In genomic region chr10:121129000-121129925, GRCm38 (mm10) we compare ENCODE assay signal across 8 mouse cellular contexts.
DNase-seq lines count a peak whose midpoint lies in the region; ATAC-seq lines count a peak whose summit lies in the region.

No protein-coding gene starts in this region.

- H3K4me3 ChIP-seq in hindbrain, embryonic 14.5 days (replicated peaks; ENCODE audit: low read length) = no peak overlapping the region
- H3K4me3 ChIP-seq in hindbrain, embryonic 10.5 days = no peak overlapping the region
- no peak overlapping the region for H3K4me3 ChIP-seq in embryonic facial prominence, embryonic 11.5 days (ENCODE audit: low read depth, low read length)

- no peaks in the 10 kb centered on the region for H3K4me1 ChIP-seq in hindbrain, embryonic 14.5 days (replicated peaks; ENCODE audit: control insufficient read depth, insufficient read depth, low read length)
- H3K4me1 ChIP-seq in hindbrain, embryonic 10.5 days (replicated peaks) = peaks cover 4% of the 10 kb centered on the region; the same call in 1 of the 2 replicates
- H3K4me1 ChIP-seq in embryonic facial prominence, embryonic 11.5 days (ENCODE audit: control insufficient read depth, insufficient read depth, low read length) = no peaks in the 10 kb centered on the region

- no peak overlapping the region for H3K4me2 ChIP-seq in hindbrain, embryonic 14.5 days (replicated peaks)
- H3K4me2 ChIP-seq in embryonic facial prominence, embryonic 11.5 days (ENCODE audit: low read depth, low read length) = no peak overlapping the region

- no peak overlapping the region for H3K9ac ChIP-seq in hindbrain, embryonic 14.5 days
- H3K9ac ChIP-seq in embryonic facial prominence, embryonic 11.5 days (replicated peaks; ENCODE audit: low read length) = peak overlapping the region; percentile 22; the same call in 1 of the 2 replicates

- DNase-seq in hindbrain, embryonic 14.5 days (ENCODE audit: low spot score) = peak; percentile 52
- DNase-seq in hindbrain, embryonic 10.5 days (ENCODE audit: low spot score) = no peak
- DNase-seq in Muller cell, postnatal 12 days (ENCODE audit: inconsistent ontology term) = peak; percentile 63
- peak; percentile 22 for DNase-seq in embryonic facial prominence, embryonic 11.5 days (ENCODE audit: low spot score)
- peak; percentile 37 for DNase-seq in heart, postnatal 4 days
- DNase-seq in B cell, adult 2 months = no peak
- DNase-seq in kidney, postnatal 14 days = no peak
- no peak for DNase-seq in spleen, adult 18-20 months

- 69% methylated on average over 20 of the region's 20 CpGs for WGBS in hindbrain, embryonic 14.5 days
- 77% methylated on average over 20 of the region's 20 CpGs for WGBS in hindbrain, embryonic 10.5 days
- WGBS in embryonic facial prominence, embryonic 11.5 days = 65% methylated on average over 20 of the region's 20 CpGs

- H3K36me3 ChIP-seq in hindbrain, embryonic 14.5 days (replicated peaks; ENCODE audit: control insufficient read depth, insufficient read depth) = no peaks in the 10 kb centered on the region
- H3K36me3 ChIP-seq in hindbrain, embryonic 10.5 days = no peaks in the 10 kb centered on the region
- H3K36me3 ChIP-seq in embryonic facial prominence, embryonic 11.5 days (replicated peaks; ENCODE audit: control insufficient read depth, insufficient read depth, low read depth, low read length) = no peaks in the 10 kb centered on the region

- H3K27me3 ChIP-seq in hindbrain, embryonic 14.5 days (ENCODE audit: control insufficient read depth, insufficient read depth, low read length) = no peaks in the 10 kb centered on the region
- no peaks in the 10 kb centered on the region for H3K27me3 ChIP-seq in hindbrain, embryonic 10.5 days (ENCODE audit: insufficient read depth, poor library complexity, severe bottlenecking)
- H3K27me3 ChIP-seq in embryonic facial prominence, embryonic 11.5 days (ENCODE audit: control insufficient read depth, insufficient read depth, low read length) = no peaks in the 10 kb centered on the region

- no peak overlapping the region for H3K27ac ChIP-seq in hindbrain, embryonic 14.5 days
- H3K27ac ChIP-seq in hindbrain, embryonic 10.5 days = no peak overlapping the region
- H3K27ac ChIP-seq in embryonic facial prominence, embryonic 11.5 days (replicated peaks; ENCODE audit: low read depth, low read length) = no peak overlapping the region

- ATAC-seq in hindbrain, embryonic 14.5 days (ENCODE audit: low FRiP score) = no peak
- ATAC-seq in embryonic facial prominence, embryonic 11.5 days (replicated peaks; ENCODE audit: insufficient number of reproducible peaks, low FRiP score, low TSS enrichment, low read depth) = no peak

- H3K9me3 ChIP-seq in hindbrain, embryonic 14.5 days (ENCODE audit: control insufficient read depth, low read length) = no peaks in the 10 kb centered on the region
- no peaks in the 10 kb centered on the region for H3K9me3 ChIP-seq in hindbrain, embryonic 10.5 days
- H3K9me3 ChIP-seq in embryonic facial prominence, embryonic 11.5 days (replicated peaks; ENCODE audit: control insufficient read depth, low read length) = no peaks in the 10 kb centered on the region

Comparison
In these comparisons a context has a peak if more than half of its experiments do, and no peak if none do; other contexts are left out.
1. DNase-seq: peak in hindbrain, embryonic 14.5 days (single experiment), Muller cell, postnatal 12 days (single experiment), embryonic facial prominence, embryonic 11.5 days (single experiment) and heart, postnatal 4 days (single experiment); none in hindbrain, embryonic 10.5 days (single experiment), B cell, adult 2 months (0 of 2), kidney, postnatal 14 days (single experiment) and spleen, adult 18-20 months (0 of 2).